Mouse (Mus musculus): ENCODE measurements around the gene Gart. TPM values are rescaled to one million over a fixed set of nuclear protein-coding genes. Genes with fewer than 3 reads are reported as not detected.

Gene Gart
- polyA plus RNA-seq, 1 experiment from 2014 or later = 227 TPM

DNA sequence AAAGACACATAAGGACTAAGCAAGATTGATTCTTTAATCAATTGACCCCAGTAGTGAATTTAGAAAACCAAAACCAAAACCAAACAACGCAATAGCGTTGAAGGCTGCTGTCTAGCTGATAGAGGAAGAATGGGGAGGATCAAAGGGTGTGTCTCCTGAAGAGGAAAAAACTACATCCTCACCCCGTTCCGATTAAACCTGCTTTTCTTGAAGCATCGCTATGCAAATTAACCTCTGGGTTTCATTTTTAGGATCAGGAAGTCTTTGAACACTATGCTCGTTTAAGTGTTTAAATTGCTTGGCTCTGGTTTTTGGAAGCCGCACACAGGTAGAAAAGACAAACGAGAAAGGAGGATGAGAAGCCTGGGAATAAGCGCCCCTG lies 50.4 kb downstream of the Gart start:
- H3K27me3 ChIP-seq (replicated peaks; ENCODE audit: control insufficient read depth, insufficient read depth, low read length) = peaks cover 13% of the 10 kb centered on the region
- peaks cover 16% of the 10 kb centered on the region for H3K4me1 ChIP-seq (replicated peaks; ENCODE audit: control insufficient read depth, insufficient read depth, low read length)
- ATAC-seq (replicated peaks; ENCODE audit: low FRiP score) (no peak), DNase-seq (ENCODE audit: low spot score) (no peak)
- no peaks in the 10 kb centered on the region for H3K9me3 ChIP-seq (ENCODE audit: control insufficient read depth, low read length)
- no peak overlapping the region for H3K9ac ChIP-seq (ENCODE audit: low read depth, low read length)
- 12% methylated on average over 9 of the region's 9 CpGs for WGBS
- no peak overlapping the region for H3K27ac ChIP-seq (ENCODE audit: low read depth, low read length)
- H3K36me3 ChIP-seq (ENCODE audit: control insufficient read depth, insufficient read depth, low read length) = no peaks in the 10 kb centered on the region
- H3K4me2 ChIP-seq = peak overlapping the region; percentile 99
- peak overlapping the region; percentile 77 for H3K4me3 ChIP-seq (ENCODE audit: low read depth, low read length)

DNA sequence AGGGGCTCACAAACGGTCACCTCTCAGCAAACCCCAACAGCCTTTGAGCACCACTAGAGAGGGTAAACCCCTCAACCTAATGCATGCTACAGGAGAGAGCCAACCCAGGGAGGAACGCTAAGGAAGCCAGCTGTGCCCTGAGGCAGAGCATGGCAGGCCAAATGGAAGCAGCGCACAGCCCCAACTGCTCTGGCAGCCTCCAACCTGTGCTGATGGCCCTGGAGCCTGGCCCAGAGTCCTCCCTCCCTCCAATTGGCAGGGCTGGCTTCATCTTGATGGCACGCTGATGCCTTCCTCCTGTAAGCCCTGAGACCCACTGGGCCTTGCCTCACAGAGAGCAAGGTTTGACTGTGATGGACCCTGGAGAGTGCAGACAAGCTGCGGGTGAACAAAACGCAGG lies 51.7 kb downstream of the Gart start:
- ATAC-seq (replicated peaks; ENCODE audit: low FRiP score) (no peak), DNase-seq (ENCODE audit: low spot score) (no peak)
- Histone ChIP-seq H3K4me2 (no peak overlapping the region), H3K4me3 (ENCODE audit: low read depth, low read length) (no peak overlapping the region), H3K4me1 (replicated peaks; ENCODE audit: control insufficient read depth, insufficient read depth, low read length) (peaks cover 14% of the 10 kb centered on the region), H3K9me3 (ENCODE audit: control insufficient read depth, low read length) (no peaks in the 10 kb centered on the region), H3K36me3 (ENCODE audit: control insufficient read depth, insufficient read depth, low read length) (no peaks in the 10 kb centered on the region), H3K9ac (ENCODE audit: low read depth, low read length) (no peak overlapping the region), H3K27me3 (replicated peaks; ENCODE audit: control insufficient read depth, insufficient read depth, low read length) (peaks cover 9% of the 10 kb centered on the region), H3K27ac (ENCODE audit: low read depth, low read length) (no peak overlapping the region)
- WGBS = 87% methylated on average over 6 of the region's 6 CpGs

- no peak overlapping the region for H3K27ac ChIP-seq (ENCODE audit: low read depth, low read length)
- no peak for DNase-seq (ENCODE audit: low spot score)
- peaks cover 14% of the 10 kb centered on the region for H3K4me1 ChIP-seq (replicated peaks; ENCODE audit: control insufficient read depth, insufficient read depth, low read length)
- H3K27me3 ChIP-seq (replicated peaks; ENCODE audit: control insufficient read depth, insufficient read depth, low read length) = peaks cover 4% of the 10 kb centered on the region
- H3K4me2 ChIP-seq = no peak overlapping the region
- H3K9ac ChIP-seq (ENCODE audit: low read depth, low read length) = no peak overlapping the region
- 64% methylated on average over 3 of the region's 3 CpGs for WGBS
- no peak overlapping the region for H3K4me3 ChIP-seq (ENCODE audit: low read depth, low read length)
- no peak for ATAC-seq (replicated peaks; ENCODE audit: low FRiP score)
- no peaks in the 10 kb centered on the region for H3K9me3 ChIP-seq (ENCODE audit: control insufficient read depth, low read length)
- no peaks in the 10 kb centered on the region for H3K36me3 ChIP-seq (ENCODE audit: control insufficient read depth, insufficient read depth, low read length)
Observed at GRCm38 (mm10) chr16:91593262-91593661, 53.5 kb downstream of the Gart start.

GRCm38 (mm10) chr16:91592162-91592561 lies 54.6 kb downstream of the Gart start:
- no peak overlapping the region for H3K27ac ChIP-seq (ENCODE audit: low read depth, low read length)
- H3K27me3 ChIP-seq (replicated peaks; ENCODE audit: control insufficient read depth, insufficient read depth, low read length) = 0 out of 2 replicates have a peak, but pooled peaks cover 3% of the 10 kb centered on the region
- ATAC-seq (replicated peaks; ENCODE audit: low FRiP score) (no peak), DNase-seq (ENCODE audit: low spot score) (no peak)
- peaks cover 10% of the 10 kb centered on the region for H3K4me1 ChIP-seq (replicated peaks; ENCODE audit: control insufficient read depth, insufficient read depth, low read length)
- no peak overlapping the region for H3K9ac ChIP-seq (ENCODE audit: low read depth, low read length)
- no peaks in the 10 kb centered on the region for H3K36me3 ChIP-seq (ENCODE audit: control insufficient read depth, insufficient read depth, low read length)
- H3K9me3 ChIP-seq (ENCODE audit: control insufficient read depth, low read length) = no peaks in the 10 kb centered on the region
- H3K4me2 ChIP-seq = no peak overlapping the region
- 55% methylated on average over 8 of the region's 8 CpGs for WGBS
- no peak overlapping the region for H3K4me3 ChIP-seq (ENCODE audit: low read depth, low read length)

GRCm38 (mm10) chr16:91588703-91589102 lies 58.0 kb downstream of the Gart start:
- H3K36me3 ChIP-seq (ENCODE audit: control insufficient read depth, insufficient read depth, low read length) = no peaks in the 10 kb centered on the region
- H3K27me3 ChIP-seq (replicated peaks; ENCODE audit: control insufficient read depth, insufficient read depth, low read length) = no peaks in the 10 kb centered on the region
- H3K9ac ChIP-seq (ENCODE audit: low read depth, low read length) = no peak overlapping the region
- no peak overlapping the region for H3K4me2 ChIP-seq
- H3K27ac ChIP-seq (ENCODE audit: low read depth, low read length) = no peak overlapping the region
- no peaks in the 10 kb centered on the region for H3K9me3 ChIP-seq (ENCODE audit: control insufficient read depth, low read length)
- H3K4me1 ChIP-seq (replicated peaks; ENCODE audit: control insufficient read depth, insufficient read depth, low read length) = 0 out of 2 replicates have a peak, but pooled peaks cover 5% of the 10 kb centered on the region
- ATAC-seq (replicated peaks; ENCODE audit: low FRiP score) (no peak), DNase-seq (ENCODE audit: low spot score) (no peak)
- H3K4me3 ChIP-seq (ENCODE audit: low read depth, low read length) = no peak overlapping the region
- 78% methylated on average over 3 of the region's 3 CpGs for WGBS

- DNase-seq (ENCODE audit: low spot score) (no peak), ATAC-seq (replicated peaks; ENCODE audit: low FRiP score) (no peak)
- Histone ChIP-seq H3K27me3 (replicated peaks; ENCODE audit: control insufficient read depth, insufficient read depth, low read length) (no peaks in the 10 kb centered on the region), H3K9me3 (ENCODE audit: control insufficient read depth, low read length) (no peaks in the 10 kb centered on the region), H3K27ac (ENCODE audit: low read depth, low read length) (no peak overlapping the region), H3K9ac (ENCODE audit: low read depth, low read length) (no peak overlapping the region), H3K4me2 (no peak overlapping the region), H3K36me3 (ENCODE audit: control insufficient read depth, insufficient read depth, low read length) (no peaks in the 10 kb centered on the region), H3K4me3 (ENCODE audit: low read depth, low read length) (no peak overlapping the region), H3K4me1 (replicated peaks; ENCODE audit: control insufficient read depth, insufficient read depth, low read length) (0 out of 2 replicates have a peak, but pooled peaks cover 5% of the 10 kb centered on the region)
- WGBS = 54% methylated on average over 6 of the region's 6 CpGs
Observed at GRCm38 (mm10) chr16:91587730-91588453, 58.9 kb downstream of the Gart start.

- no peaks in the 10 kb centered on the region for H3K36me3 ChIP-seq (ENCODE audit: control insufficient read depth, insufficient read depth, low read length)
- H3K27ac ChIP-seq (ENCODE audit: low read depth, low read length) = no peak overlapping the region
- H3K4me2 ChIP-seq = no peak overlapping the region
- no peak for DNase-seq (ENCODE audit: low spot score)
- no peaks in the 10 kb centered on the region for H3K4me1 ChIP-seq (replicated peaks; ENCODE audit: control insufficient read depth, insufficient read depth, low read length)
- H3K9ac ChIP-seq (ENCODE audit: low read depth, low read length) = no peak overlapping the region
- 83% methylated on average over 6 of the region's 6 CpGs for WGBS
- H3K4me3 ChIP-seq (ENCODE audit: low read depth, low read length) = no peak overlapping the region
- no peaks in the 10 kb centered on the region for H3K27me3 ChIP-seq (replicated peaks; ENCODE audit: control insufficient read depth, insufficient read depth, low read length)
- H3K9me3 ChIP-seq (ENCODE audit: control insufficient read depth, low read length) = no peaks in the 10 kb centered on the region
- ATAC-seq (replicated peaks; ENCODE audit: low FRiP score) = no peak
Observed at GRCm38 (mm10) chr16:91586244-91586643, 60.5 kb downstream of the Gart start.

DNA sequence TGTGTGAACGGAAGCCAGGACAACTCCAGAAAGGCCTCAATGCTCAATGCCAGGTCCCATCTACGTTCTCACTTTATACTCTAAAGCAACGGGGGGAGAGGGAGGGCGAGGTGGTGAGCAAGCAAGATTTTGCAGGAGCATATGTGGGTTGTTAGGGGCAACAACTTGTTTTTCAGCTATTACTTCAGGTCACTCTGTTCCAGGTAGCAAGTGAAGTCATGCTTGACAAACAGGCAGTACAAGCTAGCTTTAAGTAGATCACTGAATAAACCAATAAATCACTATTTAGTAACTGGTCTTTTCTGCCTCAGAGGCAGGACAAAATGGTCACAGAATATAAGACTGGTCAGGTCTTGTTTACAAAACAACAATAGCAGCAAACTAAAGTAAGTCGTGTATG lies 61.1 kb downstream of the Gart start:
- ATAC-seq (replicated peaks; ENCODE audit: low FRiP score) = no peak
- Histone ChIP-seq H3K4me2 (no peak overlapping the region), H3K9ac (ENCODE audit: low read depth, low read length) (no peak overlapping the region), H3K27me3 (replicated peaks; ENCODE audit: control insufficient read depth, insufficient read depth, low read length) (no peaks in the 10 kb centered on the region), H3K4me3 (ENCODE audit: low read depth, low read length) (no peak overlapping the region), H3K9me3 (ENCODE audit: control insufficient read depth, low read length) (no peaks in the 10 kb centered on the region), H3K4me1 (replicated peaks; ENCODE audit: control insufficient read depth, insufficient read depth, low read length) (no peaks in the 10 kb centered on the region), H3K36me3 (ENCODE audit: control insufficient read depth, insufficient read depth, low read length) (no peaks in the 10 kb centered on the region), H3K27ac (ENCODE audit: low read depth, low read length) (no peak overlapping the region)
- no peak for DNase-seq (ENCODE audit: low spot score)
- 84% methylated on average over 5 of the region's 5 CpGs for WGBS

DNA sequence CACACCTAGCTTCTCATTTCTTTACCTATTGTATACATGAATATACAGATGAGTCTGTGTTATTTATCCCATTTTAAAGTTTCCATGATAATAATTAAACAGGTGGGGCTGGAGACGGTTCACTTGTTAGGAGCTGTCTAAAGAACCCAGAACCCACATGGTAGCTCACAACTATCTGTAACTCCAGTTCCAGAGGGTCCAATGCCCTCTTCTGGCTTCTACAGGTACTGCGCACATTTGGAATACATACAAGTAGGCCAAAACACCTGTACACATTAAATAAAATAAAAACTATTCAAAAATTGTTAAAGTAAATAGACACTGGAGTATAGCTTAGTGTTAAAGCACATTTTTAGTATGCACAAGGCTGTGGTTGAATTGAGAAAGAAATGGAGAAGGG lies 64.4 kb downstream of the Gart start:
- no peaks in the 10 kb centered on the region for H3K4me1 ChIP-seq (replicated peaks; ENCODE audit: control insufficient read depth, insufficient read depth, low read length)
- 55% methylated on average over 2 of the region's 2 CpGs for WGBS
- ATAC-seq (replicated peaks; ENCODE audit: low FRiP score) (0 out of 2 replicates have a peak, but pooled peaks have one; percentile 41), DNase-seq (ENCODE audit: low spot score) (no peak)
- no peak overlapping the region for H3K4me2 ChIP-seq
- no peaks in the 10 kb centered on the region for H3K36me3 ChIP-seq (ENCODE audit: control insufficient read depth, insufficient read depth, low read length)
- no peak overlapping the region for H3K4me3 ChIP-seq (ENCODE audit: low read depth, low read length)
- no peak overlapping the region for H3K27ac ChIP-seq (ENCODE audit: low read depth, low read length)
- H3K9me3 ChIP-seq (ENCODE audit: control insufficient read depth, low read length) = no peaks in the 10 kb centered on the region
- no peaks in the 10 kb centered on the region for H3K27me3 ChIP-seq (replicated peaks; ENCODE audit: control insufficient read depth, insufficient read depth, low read length)
- H3K9ac ChIP-seq (ENCODE audit: low read depth, low read length) = no peak overlapping the region
